Mouse (Mus musculus): Measurements from ENCODE around the gene Dlgap3.

- TF ChIP-seq POLR2A (IDR thresholded peaks at IDR 0.05; ENCODE audit: borderline replicate concordance, extremely low read depth, insufficient read depth, insufficient read length, poor library complexity, severe bottlenecking) (no peak), CTCF (IDR thresholded peaks at IDR 0.05; ENCODE audit: borderline replicate concordance, extremely low read depth, insufficient read depth, insufficient read length) (no peak)
Measured at GRCm38 (mm10) chr4:127198609-127199008, 29.6 kb downstream of the Dlgap3 start.

Data from brain, embryonic 14.5 days (tissue).